Mouse (Mus musculus) megakaryocyte progenitor cell, adult 5-6 weeks (primary cell): ENCODE results near the gene Slc25a12. TPM values are rescaled to one million over a fixed set of nuclear protein-coding genes. Genes with fewer than 3 reads are reported as not detected.
"Not testable (repeated sequence)": the region's sequence is repeated elsewhere in the genome, so short reads cannot be mapped to it uniquely, and the experiment has no call there.

Experiments
- ATAC-seq: replicated peaks from 2 replicates; pipeline ENCODE4 v1.8.0; 2016; ENCODE audit warnings: mild to moderate bottlenecking, moderate TSS enrichment, inconsistent platforms; ENCODE audit not compliant: poor library complexity
- total RNA-seq, 2 experiments: library from RNA; stranded (forward) in 1 of 2; stranded (reverse) in 1 of 2; fragments of 157-497, 149-512 nt in 1 of 2; fragments of 200-1000 nt in 1 of 2; gene quantifications; 2 replicates each; pipeline versions ENCODE4 v1.2.3 to v1.2.4; 2015 to 2017

The Slc25a12 gene
- total RNA-seq (2015) (51.5 and 73.0 TPM in 2 replicates), total RNA-seq (2017) (78.3 and 79.2 TPM in 2 replicates)

GRCm38 (mm10) chr2:71367125-71367880 is at the start of gene Slc25a12:
Gene Slc25a12, minus strand, starts transcription at chr2:71367749.
- ATAC-seq: peak; percentile 94

- peak; percentile 52; the same call in 1 of the 2 replicates for ATAC-seq
Observed at GRCm38 (mm10) chr2:71405613-71406012, 38.1 kb upstream of the Slc25a12 start.

GRCm38 (mm10) chr2:71389864-71390263 is 22.3 kb upstream of the Slc25a12 start:
- ATAC-seq: peak; percentile 52

- peak; percentile 99 for ATAC-seq
Observed at GRCm38 (mm10) chr2:71388951-71389763, 21.6 kb upstream of the Slc25a12 start, which contains the start of gene Hat1. Gene Hat1, plus strand, starts transcription at chr2:71388958.

- no peak for ATAC-seq
Observed at GRCm38 (mm10) chr2:71387766-71388165, 20.2 kb upstream of the Slc25a12 start.

- ATAC-seq: no peak
Observed at GRCm38 (mm10) chr2:71383890-71384289, 16.3 kb upstream of the Slc25a12 start.

GRCm38 (mm10) chr2:71381962-71382361 is 14.4 kb upstream of the Slc25a12 start:
- ATAC-seq: no peak

GRCm38 (mm10) chr2:71377426-71377825 is 9.9 kb upstream of the Slc25a12 start:
- ATAC-seq: peak; percentile 63

- peak; percentile 50 for ATAC-seq
Observed at GRCm38 (mm10) chr2:71376433-71376906, 8.9 kb upstream of the Slc25a12 start.

GRCm38 (mm10) chr2:71374275-71375155 is 7.0 kb upstream of the Slc25a12 start:
- ATAC-seq: peak; percentile 68

GRCm38 (mm10) chr2:71372261-71372660 is 4.7 kb upstream of the Slc25a12 start:
- not testable (repeated sequence) for ATAC-seq

- no peak for ATAC-seq
Observed at GRCm38 (mm10) chr2:71371790-71372189, 4.2 kb upstream of the Slc25a12 start.

- no peak for ATAC-seq
Observed at GRCm38 (mm10) chr2:71368086-71368485, 537 bp upstream of the Slc25a12 start.

- no peak; the same call in 1 of the 2 replicates for ATAC-seq
Observed at GRCm38 (mm10) chr2:71366618-71367124, 878 bp downstream of the Slc25a12 start.

- no peak for ATAC-seq
Observed at GRCm38 (mm10) chr2:71360192-71360591, 7.4 kb downstream of the Slc25a12 start.

- no peak for ATAC-seq
Observed at GRCm38 (mm10) chr2:71358347-71358746, 9.2 kb downstream of the Slc25a12 start.

- ATAC-seq: no peak; the same call in 1 of the 2 replicates
Observed at GRCm38 (mm10) chr2:71354055-71354425, 13.5 kb downstream of the Slc25a12 start.

- peak; percentile 60 for ATAC-seq
Observed at GRCm38 (mm10) chr2:71353306-71354054, 14.1 kb downstream of the Slc25a12 start.

- no peak for ATAC-seq
Observed at GRCm38 (mm10) chr2:71351727-71351987, 15.9 kb downstream of the Slc25a12 start.
